Mouse (Mus musculus) bone marrow, adult 2 months (tissue): ENCODE measurements around the gene Rgs10.

Experiments
- CTCF ChIP-seq: fragments of 200-500 bp; IDR thresholded peaks from 2 replicates; pipeline ENCODE4 v1.5.1; 2011; ENCODE audit warnings: low read length, control low read depth; ENCODE audit not compliant: control insufficient read depth, insufficient read depth
- POLR2A ChIP-seq: fragments of 200-500 bp; IDR thresholded peaks from 2 replicates; pipeline ENCODE4 v1.6.1; 2011; ENCODE audit warnings: low read depth, mild to moderate bottlenecking, control low read depth, low read length, borderline replicate concordance; ENCODE audit not compliant: control insufficient read depth

DNA sequence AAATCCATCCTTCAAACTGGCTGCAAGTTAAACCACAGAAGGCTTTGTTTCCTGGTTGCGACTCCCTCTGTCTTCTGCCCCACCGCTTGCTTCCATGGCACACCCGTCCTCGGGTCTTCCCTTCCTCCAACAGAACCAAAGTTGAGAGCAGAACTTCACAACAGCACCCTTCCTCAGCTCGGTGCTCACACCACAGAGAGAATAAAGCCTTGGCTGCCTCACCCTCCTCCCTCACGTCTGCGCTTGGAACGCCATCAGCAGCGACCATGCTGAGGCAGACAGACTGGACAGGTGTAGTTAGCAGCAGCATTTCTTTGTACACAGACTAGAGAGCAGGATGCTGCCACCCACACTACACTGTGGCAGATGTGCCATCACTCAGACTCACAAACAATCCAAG is 59.8 kb downstream of the Rgs10 start:
- TF ChIP-seq POLR2A (no peak), CTCF (no peak)
